Mouse (Mus musculus): ENCODE data around the gene Pxk.

The Pxk gene

DNA sequence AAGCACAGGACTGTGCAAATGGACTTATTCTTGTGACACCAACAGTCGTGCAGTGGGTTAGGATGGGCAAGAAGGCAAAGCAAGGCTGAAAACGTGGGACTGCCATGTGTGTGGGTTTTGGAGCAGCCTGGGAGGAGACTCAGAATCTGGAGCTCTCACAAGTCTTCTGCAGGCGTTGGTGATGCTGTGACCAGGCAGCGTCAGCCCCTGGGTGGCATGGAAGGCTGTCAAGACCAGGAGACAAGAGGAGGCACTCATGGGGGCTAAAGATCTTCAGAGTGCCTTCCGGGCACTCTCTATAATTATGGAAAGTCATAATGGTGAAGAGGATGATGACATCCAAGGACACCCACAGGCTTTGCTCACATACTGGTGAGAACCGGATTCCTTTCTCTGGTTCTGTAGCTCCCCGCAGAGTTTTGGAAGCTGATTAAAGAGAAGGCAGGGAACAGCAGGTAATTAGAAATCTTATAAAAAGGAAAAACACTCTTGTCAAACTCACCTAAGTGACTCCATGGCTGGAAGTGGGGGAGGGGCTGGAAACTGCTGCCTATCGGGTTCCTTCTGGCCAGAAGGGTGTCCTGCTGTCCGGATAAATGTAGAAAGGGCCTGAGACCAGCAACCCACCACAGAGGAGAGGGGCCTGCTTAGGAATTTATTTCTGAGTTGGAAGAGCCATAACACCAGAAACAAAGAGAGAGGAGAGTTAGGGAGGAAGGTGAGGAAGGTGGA is 108.3 kb downstream of the Pxk start:
- no peak for DNase-seq (ENCODE audit: low read depth)

GRCm38 (mm10) chr14:8207105-8207504 is 109.1 kb downstream of the Pxk start:
- no peak for DNase-seq (ENCODE audit: low read depth)

DNA sequence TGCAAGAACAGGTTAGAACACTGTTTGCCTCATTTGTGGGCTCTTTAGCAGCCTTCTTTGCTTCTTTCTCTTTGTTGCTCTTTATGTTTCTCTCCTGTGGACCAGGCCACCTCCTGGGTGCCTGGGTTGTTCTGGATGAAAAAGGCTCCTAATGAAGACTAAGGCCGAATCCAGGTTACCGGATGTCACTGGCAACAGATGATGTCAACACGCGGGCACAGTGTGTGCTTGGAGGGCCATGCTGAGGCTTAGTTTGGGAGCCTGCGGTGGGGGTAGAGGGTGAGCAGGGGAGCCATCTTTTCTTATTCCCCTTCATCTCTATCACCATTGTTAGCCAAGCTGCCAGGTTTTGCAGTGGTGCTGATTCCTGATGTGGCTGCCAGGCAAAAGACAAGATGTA is 109.5 kb downstream of the Pxk start:
- no peak for DNase-seq (ENCODE audit: low read depth)

- DNase-seq (ENCODE audit: low read depth), result no peak
Measured at GRCm38 (mm10) chr14:8208876-8209275, 110.9 kb downstream of the Pxk start.

GRCm38 (mm10) chr14:8209896-8210295 is 111.9 kb downstream of the Pxk start:
- DNase-seq (ENCODE audit: low read depth), result no peak

- peak; percentile 19 for DNase-seq (ENCODE audit: low read depth)
Measured at GRCm38 (mm10) chr14:8212996-8213395, 115.0 kb downstream of the Pxk start.

DNA sequence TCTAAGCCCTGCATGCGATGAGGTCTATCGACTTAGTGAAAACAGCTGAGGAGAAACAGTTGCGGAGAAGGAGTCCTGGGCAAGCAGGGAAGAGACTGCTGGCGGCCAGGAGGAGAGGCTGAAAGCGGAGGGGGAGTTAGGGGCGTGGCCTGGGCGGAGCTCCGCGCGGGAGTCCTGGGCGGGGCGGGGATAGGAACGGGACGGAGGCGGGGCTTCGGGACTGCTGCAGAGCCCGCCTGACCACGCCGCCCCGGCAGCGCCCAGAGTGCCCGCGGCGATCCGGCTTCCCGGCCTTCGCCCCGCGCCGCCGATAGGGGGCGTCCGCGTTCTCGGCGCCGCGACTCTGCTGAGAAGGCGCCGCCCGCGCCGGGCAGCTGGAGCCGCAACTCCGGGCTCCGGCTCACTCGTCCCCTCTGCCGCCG is 115.8 kb downstream of the Pxk start, which contains the start of gene Kctd6:
Gene Kctd6 (plus strand): TSS at position 338 of the 422 bp plus-strand sequence.
- peak; percentile 96 for DNase-seq (ENCODE audit: low read depth)
